Mouse (Mus musculus) MEL (cell line): Measurements from ENCODE around the gene Olfr548-ps1. TPM values are rescaled to one million over a fixed set of nuclear protein-coding genes. Genes with fewer than 3 reads are reported as not detected.
"Not testable (repeated sequence)": the region's sequence is repeated elsewhere in the genome, so short reads cannot be mapped to it uniquely, and the experiment has no call there.

Source experiments
- DNase-seq: peaks from one replicate; pipeline ENCODE4 v3.0.0; 2011; ENCODE audit warnings: low read depth, low spot score
- H3K27ac ChIP-seq: 2 replicates; pipeline ENCODE4 v1.5.1; 2012; ENCODE audit warnings: low read depth, mild to moderate bottlenecking, control low read depth, low read length, moderate library complexity; ENCODE audit not compliant: control insufficient read depth
- H3K27me3 ChIP-seq, 2 experiments: fragments of 150-350 bp in 1 of 2; sonication (generic) in 1 of 2; 2 replicates each; pipeline ENCODE4 v1.6.1; 2012; ENCODE audit warnings: low read length in 2 of 2, mild to moderate bottlenecking in 2 of 2, improper control_type of control experiment in 1 of 2, moderate library complexity in 1 of 2; ENCODE audit not compliant: insufficient read depth in 2 of 2, control insufficient read depth in 1 of 2
- H3K36me3 ChIP-seq, 2 experiments: 2 replicates each; pipeline ENCODE4 v1.6.1; 2012 to 2014; ENCODE audit warnings: low read length in 2 of 2, improper control_type of control experiment in 1 of 2, inconsistent platforms in 1 of 2, mild to moderate bottlenecking in 1 of 2; ENCODE audit not compliant: insufficient read depth in 2 of 2, control insufficient read depth in 1 of 2
- H3K4me1 ChIP-seq, 2 experiments: fragments of 150-350 bp in 1 of 2; sonication (generic) in 1 of 2; 2 replicates each; pipeline ENCODE4 v1.6.1; 2012; ENCODE audit warnings: low read length in 2 of 2, improper control_type of control experiment in 1 of 2, mild to moderate bottlenecking in 1 of 2; ENCODE audit not compliant: insufficient read depth in 2 of 2, control insufficient read depth in 1 of 2
- H3K4me3 ChIP-seq, 2 experiments: fragments of 150-350 bp in 1 of 2; sonication (generic) in 1 of 2; 2 replicates each; pipeline ENCODE4 v1.5.1; 2012; ENCODE audit warnings: low read depth in 2 of 2, low read length in 2 of 2, mild to moderate bottlenecking in 2 of 2, moderate library complexity in 2 of 2, control low read depth in 1 of 2, improper control_type of control experiment in 1 of 2; ENCODE audit not compliant: control insufficient read depth in 1 of 2, insufficient read depth in 1 of 2
- H3K79me2 ChIP-seq: 2 replicates; pipeline ENCODE4 v1.6.1; 2012; ENCODE audit warnings: mild to moderate bottlenecking, low read length, moderate library complexity; ENCODE audit not compliant: control insufficient read depth, poor library complexity, insufficient read depth
- H3K9ac ChIP-seq: 2 replicates; pipeline ENCODE4 v1.6.1; 2012; ENCODE audit warnings: low read depth, mild to moderate bottlenecking, control low read depth, low read length, moderate library complexity; ENCODE audit not compliant: control insufficient read depth, poor library complexity, severe bottlenecking
- H3K9me3 ChIP-seq: fragments of 150-350 bp; sonication (generic); replicated peaks from 2 replicates; pipeline ENCODE4 v1.6.1; 2012; ENCODE audit warnings: mild to moderate bottlenecking, low read length, improper control_type of control experiment, moderate library complexity; ENCODE audit not compliant: insufficient read depth
- CTCF ChIP-seq, 3 experiments: IDR thresholded peaks in 2 of 3; conservative IDR thresholded peaks in 1 of 3; 2 replicates each; pipeline ENCODE4 v1.5.1; 2011 to 2012; ENCODE audit warnings: low read length in 3 of 3, low read depth in 2 of 3, mild to moderate bottlenecking in 2 of 3, improper control_type of control experiment in 1 of 3, inconsistent platforms in 1 of 3, mixed read lengths in 1 of 3, moderate library complexity in 1 of 3; ENCODE audit not compliant: control insufficient read depth in 1 of 3, insufficient read depth in 1 of 3, poor library complexity in 1 of 3, severe bottlenecking in 1 of 3
- EP300 ChIP-seq, 2 experiments: IDR thresholded peaks; 2 replicates each; pipeline ENCODE4 v1.6.1; 2011; ENCODE audit warnings: improper control_type of control experiment in 2 of 2, low read length in 2 of 2, low read depth in 1 of 2, mild to moderate bottlenecking in 1 of 2
- ETS1 ChIP-seq: IDR thresholded peaks from 2 replicates; pipeline ENCODE4 v1.6.1; 2012; ENCODE audit warnings: low read depth, mild to moderate bottlenecking, inconsistent platforms, low read length, improper control_type of control experiment, moderate library complexity
- GABPA ChIP-seq: IDR thresholded peaks from 2 replicates; pipeline ENCODE4 v1.6.1; 2012; ENCODE audit warnings: low read depth, mild to moderate bottlenecking, inconsistent platforms, low read length, improper control_type of control experiment, moderate library complexity
- HCFC1 ChIP-seq: IDR thresholded peaks from 2 replicates; pipeline ENCODE4 v1.6.1; 2012; ENCODE audit warnings: low read depth, mild to moderate bottlenecking, inconsistent platforms, low read length, improper control_type of control experiment, moderate library complexity
- JUND ChIP-seq: IDR thresholded peaks from 2 replicates; pipeline ENCODE4 v1.6.1; 2011; ENCODE audit warnings: low read depth, mild to moderate bottlenecking, improper control_type of control experiment, low read length
- MAFK ChIP-seq: IDR thresholded peaks from 2 replicates; pipeline ENCODE4 v1.6.1; 2011; ENCODE audit warnings: low read depth, mild to moderate bottlenecking, low read length, improper control_type of control experiment, borderline replicate concordance
- MXI1 ChIP-seq: IDR thresholded peaks from 2 replicates; pipeline ENCODE4 v1.6.1; 2011; ENCODE audit warnings: mild to moderate bottlenecking, low read depth, low read length, improper control_type of control experiment
- NELFE ChIP-seq: IDR thresholded peaks from 2 replicates; pipeline ENCODE4 v1.6.1; 2011; ENCODE audit warnings: low read depth, low read length, improper control_type of control experiment
- NRF1 ChIP-seq: IDR thresholded peaks from 2 replicates; pipeline ENCODE4 v1.6.1; 2014; ENCODE audit warnings: low read depth, mild to moderate bottlenecking, inconsistent platforms, low read length, improper control_type of control experiment, moderate library complexity; ENCODE audit not compliant: poor library complexity, insufficient read depth, severe bottlenecking
- RAD21 ChIP-seq: IDR thresholded peaks from 2 replicates; pipeline ENCODE4 v1.6.1; 2011; ENCODE audit warnings: mild to moderate bottlenecking, low read depth, low read length, improper control_type of control experiment
- RCOR1 ChIP-seq: IDR thresholded peaks from 2 replicates; pipeline ENCODE4 v1.6.1; 2012; ENCODE audit warnings: low read depth, mild to moderate bottlenecking, inconsistent platforms, low read length, improper control_type of control experiment
- SIN3A ChIP-seq: IDR thresholded peaks from 2 replicates; pipeline ENCODE4 v1.6.1; 2012; ENCODE audit warnings: low read length, improper control_type of control experiment, inconsistent platforms
- SMC3 ChIP-seq: IDR thresholded peaks from 2 replicates; pipeline ENCODE4 v1.6.1; 2011; ENCODE audit warnings: low read depth, low read length, improper control_type of control experiment
- TAL1 ChIP-seq: IDR thresholded peaks from 2 replicates; pipeline ENCODE4 v1.6.1; 2012; ENCODE audit warnings: mild to moderate bottlenecking, inconsistent platforms, low read length, moderate library complexity, mixed read lengths
- ZKSCAN1 ChIP-seq: IDR thresholded peaks from 2 replicates; pipeline ENCODE4 v1.6.1; 2012; ENCODE audit warnings: low read depth, mild to moderate bottlenecking, inconsistent platforms, low read length, improper control_type of control experiment, moderate library complexity
- polyA plus RNA-seq, 2 experiments: library from polyadenylated mRNA; stranded (reverse) in 1 of 2; unstranded in 1 of 2; fragments of >175 nt in 1 of 2; fragments of >200 nt in 1 of 2; gene quantifications; 2 replicates each; pipeline versions ENCODE4 v1.2.1 to v1.2.4; 2012; ENCODE audit warnings: low replicate concordance in 2 of 2, low read depth in 1 of 2; ENCODE audit not compliant: insufficient read length in 2 of 2, insufficient read depth in 1 of 2, missing spikeins in 1 of 2
- total RNA-seq: library from RNA; depleted of rRNA; stranded (reverse); fragments of 300-350 nt; gene quantifications from 2 replicates; pipeline ENCODE4 v1.2.3, GENCODE M21; 2012; rRNA removed

Olfr548-ps1 gene
- total RNA-seq (not detected in 2 replicates), polyA plus RNA-seq (not detected)

DNA sequence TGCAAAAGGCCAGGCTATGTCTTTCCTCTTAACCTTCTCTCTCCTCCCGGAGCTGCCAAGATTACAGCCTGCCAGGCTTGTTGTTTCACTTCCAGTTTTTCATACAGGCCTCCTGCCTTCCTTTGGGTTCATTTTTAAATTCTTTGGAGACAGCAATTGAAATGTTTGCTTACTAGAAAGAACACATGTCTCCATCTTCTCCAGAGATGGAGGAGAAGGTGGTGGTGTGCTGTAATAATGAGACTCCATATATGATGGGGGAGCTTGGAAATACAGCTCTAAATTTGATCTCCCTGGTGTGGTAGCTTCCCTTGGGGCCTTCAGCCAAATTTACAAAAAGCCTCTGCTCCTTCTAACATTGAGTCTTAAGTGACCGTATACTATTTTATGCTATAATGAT, at the start of gene Olfr548-ps1:
Olfr548-ps1 (plus strand) TSS at position 301 of the 400 bp plus-strand sequence.
- TF ChIP-seq ETS1 (no peak), HCFC1 (no peak), TAL1 (no peak)
- no peak within 1 kb of the TSS for H3K9ac ChIP-seq
- H3K79me2 ChIP-seq: no peaks in the 10 kb centered on the region
- H3K36me3 ChIP-seq: no peaks in the 10 kb centered on the region
- H3K27ac ChIP-seq: no peak within 1 kb of the TSS
- H3K9me3 ChIP-seq: no peaks in the 10 kb centered on the region
- no peaks in the 10 kb centered on the region for H3K4me1 ChIP-seq
- no peak within 1 kb of the TSS for H3K4me3 ChIP-seq
- DNase-seq: no peak
- peaks cover 5 to 16% of the 10 kb centered on the region in 2 experiments for H3K27me3 ChIP-seq

DNA sequence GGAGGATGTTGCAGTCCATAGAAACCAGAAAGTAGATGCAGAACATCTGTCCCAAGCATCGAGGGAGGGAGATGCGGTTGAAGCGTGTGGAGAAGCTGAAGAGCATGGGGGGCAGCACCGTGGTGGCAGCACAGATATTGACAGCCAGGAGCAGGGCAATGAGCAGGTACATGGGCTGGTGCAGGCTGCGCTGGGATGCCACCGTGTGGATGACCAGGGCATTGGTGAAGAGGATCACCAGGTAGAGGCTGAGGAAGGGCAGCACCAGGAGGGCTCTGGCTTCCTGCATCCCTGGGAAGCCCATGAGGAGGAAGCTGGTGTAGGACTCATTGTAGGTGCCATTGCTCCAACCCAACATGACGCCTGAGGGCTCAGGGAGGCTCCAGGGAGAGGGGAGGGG, 46.3 kb upstream of the Olfr548-ps1 start:
- not testable (repeated sequence) for H3K27ac ChIP-seq, H3K27me3 ChIP-seq, H3K4me1 ChIP-seq, H3K4me3 ChIP-seq, H3K79me2 ChIP-seq, H3K9me3 ChIP-seq, H3K36me3 ChIP-seq, H3K9ac ChIP-seq, DNase-seq

DNA sequence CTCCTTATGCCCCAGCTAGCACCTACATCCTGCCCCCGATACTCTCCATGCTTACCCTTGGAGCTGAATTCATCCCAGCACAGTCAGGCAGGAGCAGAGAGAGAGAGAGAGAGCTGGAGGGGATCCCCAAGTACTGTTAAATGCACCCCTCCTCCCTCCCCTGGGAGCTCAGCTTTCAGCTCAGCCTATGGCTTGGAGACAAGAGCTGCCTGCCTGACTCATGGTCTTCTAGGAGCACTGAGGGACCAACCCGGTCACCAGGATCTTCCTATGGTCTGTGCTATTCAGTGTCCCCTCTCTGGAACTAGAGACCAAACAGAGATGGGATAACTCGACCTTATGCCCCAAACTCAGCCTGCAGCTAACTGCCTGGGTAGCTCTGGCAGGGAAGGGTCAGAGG, 41.2 kb upstream of the Olfr548-ps1 start, which contains the start of gene Olfr545:
Olfr545 (minus strand) TSS at position 101 of the 400 bp plus-strand sequence.
- TF ChIP-seq NRF1 (no peak), SIN3A (no peak), EP300 (IDR thresholded peaks at IDR 0.05; ENCODE audit: low read depth in 1 of 2, low read length in 2 of 2) (no peak), MAFK (no peak), JUND (no peak), RCOR1 (no peak), GABPA (no peak), ZKSCAN1 (no peak), TAL1 (no peak), SMC3 (no peak), CTCF (IDR thresholded peaks at IDR 0.05 in 2 of 3, conservative IDR thresholded peaks at IDR 0.05 in 1 of 3; ENCODE audit: control insufficient read depth in 1 of 3, insufficient read depth in 1 of 3, low read depth in 2 of 3, low read length in 3 of 3, poor library complexity in 1 of 3, severe bottlenecking in 1 of 3) (no peak), MXI1 (no peak), NELFE (no peak), RAD21 (no peak)
- Histone ChIP-seq H3K4me3 (no peak within 1 kb of the TSS), H3K36me3 (no peaks in the 10 kb centered on the region), H3K9ac (no peak within 1 kb of the TSS), H3K4me1 (no peaks in the 10 kb centered on the region), H3K27me3 (no peaks in the 10 kb centered on the region), H3K27ac (no peak within 1 kb of the TSS), H3K79me2 (no peaks in the 10 kb centered on the region), H3K9me3 (no peaks in the 10 kb centered on the region)
- no peak for DNase-seq
